Mouse (Mus musculus) CH12.LX (cell line): ENCODE measurements at regions not wholly inside any gene's neighbourhood (a gene's known extent, or its start where the extent isn't known, plus 50 kb on each side); places are given as distances from the start of the nearest gene placed in this dataset.

Source experiments
- DNase-seq: peaks from one replicate; pipeline ENCODE4 v3.0.0-alpha.2; 2013; ENCODE audit errors: extremely low read depth
- H3K27ac ChIP-seq: 2 replicates; pipeline ENCODE4 v1.5.1; 2012; ENCODE audit warnings: low read depth, mild to moderate bottlenecking, control low read depth, moderate library complexity; ENCODE audit not compliant: insufficient read depth
- H3K27me3 ChIP-seq: replicated peaks from 2 replicates; pipeline ENCODE3; 2012; ENCODE audit warnings: inconsistent platforms
- H3K36me3 ChIP-seq, 2 experiments: replicated peaks in 1 of 2; 2 replicates each; pipeline versions ENCODE3 to v1.6.1; 2012; ENCODE audit warnings: inconsistent platforms in 1 of 2, low read length in 1 of 2, mild to moderate bottlenecking in 1 of 2, mixed read lengths in 1 of 2, moderate library complexity in 1 of 2; ENCODE audit not compliant: control insufficient read depth in 1 of 2, insufficient read depth in 1 of 2
- H3K4me1 ChIP-seq, 2 experiments: 2 replicates each; pipeline ENCODE4 v1.6.1; 2012; ENCODE audit warnings: inconsistent platforms in 1 of 2, moderate library complexity in 1 of 2; ENCODE audit not compliant: insufficient read depth in 2 of 2, control insufficient read depth in 1 of 2
- H3K4me2 ChIP-seq: 2 replicates; pipeline ENCODE4 v1.6.1; 2012; ENCODE audit warnings: low read depth, mild to moderate bottlenecking, control low read depth; ENCODE audit not compliant: poor library complexity, insufficient read depth, severe bottlenecking
- H3K4me3 ChIP-seq, 3 experiments: fragments of 150-350 bp in 1 of 3; sonication (generic) in 1 of 3; replicated peaks in 1 of 3; 2 replicates each; pipeline versions ENCODE3 to v1.5.1; 2011 to 2012; ENCODE audit warnings: low read depth in 2 of 3, low read length in 2 of 3, mild to moderate bottlenecking in 2 of 3, moderate library complexity in 2 of 3, control low read depth in 1 of 3, improper control_type of control experiment in 1 of 3, inconsistent platforms in 1 of 3, mixed read lengths in 1 of 3; ENCODE audit not compliant: poor library complexity in 1 of 3
- H3K79me2 ChIP-seq: replicated peaks from 2 replicates; pipeline ENCODE4 v1.6.1; 2012; ENCODE audit warnings: mild to moderate bottlenecking, moderate library complexity; ENCODE audit not compliant: control insufficient read depth, poor library complexity, insufficient read depth, severe bottlenecking; ENCODE audit errors: extremely low read depth
- H3K9ac ChIP-seq: 2 replicates; pipeline ENCODE4 v1.6.1; 2012; ENCODE audit warnings: low read depth, mild to moderate bottlenecking, control low read depth, moderate library complexity; ENCODE audit not compliant: insufficient read depth
- H3K9me3 ChIP-seq: replicated peaks from 2 replicates; pipeline ENCODE3; 2012; ENCODE audit warnings: low read length, inconsistent platforms, mixed read lengths
- BHLHE40 ChIP-seq: IDR thresholded peaks from 2 replicates; pipeline ENCODE4 v1.6.1; 2011; ENCODE audit warnings: mild to moderate bottlenecking, low read depth, low read length, improper control_type of control experiment
- CHD1 ChIP-seq: IDR thresholded peaks from 2 replicates; pipeline ENCODE4 v1.6.1; 2012; ENCODE audit warnings: low read depth, low read length, improper control_type of control experiment, inconsistent platforms
- CHD2 ChIP-seq: IDR thresholded peaks from 2 replicates; pipeline ENCODE4 v1.6.1; 2011; ENCODE audit warnings: low read length, improper control_type of control experiment
- E2F4 ChIP-seq: IDR thresholded peaks from 2 replicates; pipeline ENCODE4 v1.6.1; 2011; ENCODE audit warnings: low read depth, low read length, improper control_type of control experiment; ENCODE audit not compliant: insufficient replicate concordance
- ETS1 ChIP-seq: conservative IDR thresholded peaks from 2 replicates; pipeline ENCODE4 v1.6.1; 2012; ENCODE audit warnings: low read depth, mild to moderate bottlenecking, inconsistent platforms, low read length, improper control_type of control experiment, moderate library complexity
- GABPA ChIP-seq: IDR thresholded peaks from 2 replicates; pipeline ENCODE4 v1.6.1; 2012; ENCODE audit warnings: low read depth, low read length, improper control_type of control experiment, inconsistent platforms; ENCODE audit not compliant: insufficient replicate concordance
- HCFC1 ChIP-seq: IDR thresholded peaks from 2 replicates; pipeline ENCODE4 v1.6.1; 2012; ENCODE audit warnings: low read depth, mild to moderate bottlenecking, inconsistent platforms, low read length, improper control_type of control experiment
- IRF4 ChIP-seq: IDR thresholded peaks from 2 replicates; pipeline ENCODE4 v1.6.1; 2014; ENCODE audit warnings: low read depth, mild to moderate bottlenecking, inconsistent platforms, low read length, improper control_type of control experiment
- JUND ChIP-seq: conservative IDR thresholded peaks from 2 replicates; pipeline ENCODE4 v1.6.1; 2011; ENCODE audit warnings: low read depth, low read length, improper control_type of control experiment
- KAT2A ChIP-seq: IDR thresholded peaks from 2 replicates; pipeline ENCODE4 v1.6.1; 2012; ENCODE audit warnings: low read length, improper control_type of control experiment, inconsistent platforms; ENCODE audit not compliant: insufficient replicate concordance
- MAFK ChIP-seq: IDR thresholded peaks from 2 replicates; pipeline ENCODE4 v1.6.1; 2011; ENCODE audit warnings: low read length, improper control_type of control experiment; ENCODE audit not compliant: insufficient replicate concordance
- MAZ ChIP-seq: IDR thresholded peaks from 2 replicates; pipeline ENCODE4 v1.6.1; 2012; ENCODE audit warnings: low read depth, mild to moderate bottlenecking, inconsistent platforms, low read length, improper control_type of control experiment, moderate library complexity
- MEF2A ChIP-seq: IDR thresholded peaks from 2 replicates; pipeline ENCODE4 v1.6.1; 2014; ENCODE audit warnings: low read depth, mild to moderate bottlenecking, inconsistent platforms, low read length, improper control_type of control experiment, borderline replicate concordance
- MXI1 ChIP-seq: IDR thresholded peaks from 2 replicates; pipeline ENCODE4 v1.6.1; 2011; ENCODE audit warnings: mild to moderate bottlenecking, low read depth, low read length, improper control_type of control experiment
- MYC ChIP-seq: IDR thresholded peaks from 2 replicates; pipeline ENCODE4 v1.6.1; 2011; ENCODE audit warnings: low read depth, mild to moderate bottlenecking, improper control_type of control experiment, low read length
- NELFE ChIP-seq: IDR thresholded peaks from 2 replicates; pipeline ENCODE4 v1.6.1; 2011; ENCODE audit warnings: low read depth, low read length, improper control_type of control experiment
- PAX5 ChIP-seq: IDR thresholded peaks from 2 replicates; pipeline ENCODE4 v1.6.1; 2012; ENCODE audit warnings: low read length, inconsistent platforms, mixed read lengths
- POLR2A ChIP-seq: IDR thresholded peaks from 2 replicates; pipeline ENCODE4 v1.6.1; 2011; ENCODE audit warnings: low read depth, mild to moderate bottlenecking, improper control_type of control experiment, low read length
- POLR2AphosphoS2 ChIP-seq: IDR thresholded peaks from 2 replicates; pipeline ENCODE4 v1.6.1; 2011; ENCODE audit warnings: low read depth, low read length, improper control_type of control experiment
- RAD21 ChIP-seq: IDR thresholded peaks from 2 replicates; pipeline ENCODE4 v1.6.1; 2011; ENCODE audit warnings: low read depth, mild to moderate bottlenecking, low read length, improper control_type of control experiment, moderate library complexity
- RCOR1 ChIP-seq: conservative IDR thresholded peaks from 2 replicates; pipeline ENCODE4 v1.6.1; 2012; ENCODE audit warnings: low read depth, mild to moderate bottlenecking, inconsistent platforms, low read length, improper control_type of control experiment
- SIN3A ChIP-seq: IDR thresholded peaks from 2 replicates; pipeline ENCODE4 v1.6.1; 2012; ENCODE audit warnings: low read length, improper control_type of control experiment, inconsistent platforms
- SMC3 ChIP-seq: IDR thresholded peaks from 2 replicates; pipeline ENCODE4 v1.6.1; 2011; ENCODE audit warnings: low read depth, low read length, improper control_type of control experiment
- TCF12 ChIP-seq: IDR thresholded peaks from 2 replicates; pipeline ENCODE4 v1.6.1; 2014; ENCODE audit warnings: low read depth, mild to moderate bottlenecking, inconsistent platforms, low read length, improper control_type of control experiment
- ZC3H11A ChIP-seq: IDR thresholded peaks from 2 replicates; pipeline ENCODE4 v1.6.1; 2012; ENCODE audit warnings: low read depth, mild to moderate bottlenecking, inconsistent platforms, low read length, improper control_type of control experiment
- ZMIZ1 ChIP-seq: IDR thresholded peaks from 2 replicates; pipeline ENCODE4 v1.6.1; 2012; ENCODE audit warnings: low read depth, mild to moderate bottlenecking, inconsistent platforms, low read length, improper control_type of control experiment
- dilution Hi-C: fragments of 300-500 bp; cut with MboI; formaldehyde crosslinking; loops from 2 replicates; pipeline ENCODE4 v1.14.3; 2020; ENCODE audit warnings: low sequenced_read_pairs; ENCODE audit not compliant: extremely low pct_unique_long_range_greater_than_20kb, extremely low pct_ligation_motif_present
- in situ Hi-C: fragments of 300-500 bp; cut with MboI; formaldehyde crosslinking; loops from 3 replicates; pipeline ENCODE4 v1.14.3; 2019; ENCODE audit warnings: low sequenced_read_pairs, low pct_ligation_motif_present, low pct_unique_long_range_greater_than_20kb, mixed read lengths

- Histone ChIP-seq H3K79me2 (no peaks in the 10 kb centered on the region), H3K27ac (no peak overlapping the region), H3K9ac (no peak overlapping the region), H3K36me3 (no peaks in the 10 kb centered on the region), H3K27me3 (no peaks in the 10 kb centered on the region), H3K4me3 (no peak overlapping the region), H3K9me3 (no peaks in the 10 kb centered on the region), H3K4me1 (no peaks in the 10 kb centered on the region), H3K4me2 (no peak overlapping the region)
- no peak for DNase-seq
- in situ Hi-C loops, result no loop called here
- no peak for TF ChIP-seq PAX5
- TF ChIP-seq CHD1, result no peak
- TF ChIP-seq E2F4, result no peak
- no peak for TF ChIP-seq MXI1
- TF ChIP-seq MEF2A, result no peak
- no peak for TF ChIP-seq SIN3A
- no peak for TF ChIP-seq JUND
- TF ChIP-seq ZC3H11A, result no peak
- dilution Hi-C loops, result no loop called here
These were observed 201.6 kb downstream of the Plpp3 start for GRCm38 (mm10) chr4:105358725-105359124.

- Histone ChIP-seq H3K4me1 (no peaks in the 10 kb centered on the region), H3K9me3 (no peaks in the 10 kb centered on the region), H3K79me2 (no peaks in the 10 kb centered on the region; the same call in 1 of the 2 replicates), H3K4me2 (no peak overlapping the region), H3K27me3 (no peaks in the 10 kb centered on the region), H3K27ac (no peak overlapping the region), H3K9ac (no peak overlapping the region), H3K36me3 (no peaks in the 10 kb centered on the region), H3K4me3 (no peak overlapping the region)
- no peak for DNase-seq
- dilution Hi-C loops, result no loop called here
- TF ChIP-seq KAT2A, result no peak
- no peak for TF ChIP-seq JUND
- no peak for TF ChIP-seq MXI1
- TF ChIP-seq BHLHE40, result no peak
- TF ChIP-seq MEF2A, result no peak
- TF ChIP-seq POLR2AphosphoS2, result no peak
- no peak for TF ChIP-seq E2F4
- TF ChIP-seq TCF12, result no peak
- TF ChIP-seq MAFK, result no peak
- no peak for TF ChIP-seq ZMIZ1
- TF ChIP-seq PAX5, result no peak
- TF ChIP-seq ETS1, result no peak
- no peak for TF ChIP-seq MAZ
- in situ Hi-C loops, result no loop called here
These were observed 207.3 kb downstream of the Plpp3 start for GRCm38 (mm10) chr4:105364496-105364895.

GRCm38 (mm10) chr4:105365076-105365475, 207.9 kb downstream of the Plpp3 start:
- Histone ChIP-seq H3K79me2 (no peaks in the 10 kb centered on the region; the same call in 1 of the 2 replicates), H3K27me3 (no peaks in the 10 kb centered on the region), H3K4me3 (no peak overlapping the region), H3K9ac (no peak overlapping the region), H3K4me2 (no peak overlapping the region), H3K36me3 (no peaks in the 10 kb centered on the region), H3K4me1 (no peaks in the 10 kb centered on the region), H3K27ac (no peak overlapping the region), H3K9me3 (no peaks in the 10 kb centered on the region)
- dilution Hi-C loops, result no loop called here
- DNase-seq, result no peak
- TF ChIP-seq SMC3, result no peak
- no peak for TF ChIP-seq KAT2A
- TF ChIP-seq RCOR1, result no peak
- no peak for TF ChIP-seq ETS1
- TF ChIP-seq HCFC1, result no peak
- TF ChIP-seq NELFE, result no peak
- no peak for TF ChIP-seq ZMIZ1
- TF ChIP-seq RAD21, result no peak
- TF ChIP-seq MYC, result no peak
- no peak for TF ChIP-seq CHD2
- TF ChIP-seq POLR2AphosphoS2, result no peak
- no peak for TF ChIP-seq GABPA
- no peak for TF ChIP-seq POLR2A
- TF ChIP-seq SIN3A, result no peak
- no peak for TF ChIP-seq IRF4
- in situ Hi-C loops, result no loop called here
